Mouse (Mus musculus) embryo, embryonic 11 days (tissue): ENCODE measurements around the gene Carmil3.

ENCODE experiments used
- DNase-seq: peaks from one replicate; pipeline ENCODE4 v3.0.0-alpha.2; 2015

Carmil3 gene

DNA sequence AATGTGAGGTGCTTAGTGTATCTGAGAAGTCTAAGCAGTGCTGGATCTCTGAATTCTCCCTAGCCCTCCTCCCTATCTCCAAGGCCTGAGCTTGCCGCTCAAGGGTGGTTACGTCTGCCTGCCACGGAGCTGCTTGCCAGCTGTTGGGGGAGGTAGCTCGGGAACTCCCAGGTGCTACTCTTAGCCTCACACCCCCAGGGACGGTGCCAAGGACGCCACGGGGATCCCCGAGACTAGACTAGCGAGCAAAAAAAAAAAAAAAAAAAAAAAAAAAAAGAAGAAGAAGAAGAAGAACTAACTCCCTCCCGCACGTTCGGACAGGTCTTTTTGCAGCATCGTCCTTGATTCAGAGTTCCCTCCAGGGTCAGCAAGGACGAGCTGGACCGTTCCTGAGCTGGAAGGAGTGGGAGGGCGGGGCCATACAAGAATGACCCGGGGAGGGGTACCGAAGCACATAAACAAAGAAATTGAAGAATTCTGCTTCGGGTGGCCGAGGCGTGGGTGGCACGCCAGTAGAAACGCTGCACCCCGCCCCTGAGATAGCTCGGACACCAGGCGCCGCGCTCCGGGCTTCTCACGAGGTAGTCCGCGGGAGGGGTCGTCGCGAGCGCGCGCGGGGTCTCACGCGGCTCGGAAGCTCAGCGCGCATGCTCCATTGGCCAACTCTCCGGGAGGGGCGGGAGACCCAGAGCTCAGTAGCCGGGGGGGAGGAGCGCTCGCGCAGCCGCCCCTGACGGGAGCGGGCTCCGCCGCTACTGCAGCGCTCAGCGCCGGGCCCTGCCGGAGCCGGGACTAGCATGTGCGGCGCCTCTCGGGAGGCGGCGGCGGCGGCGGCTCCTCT is at the start of gene Carmil3:
Gene Carmil3 (plus strand): TSS at position 291 of the 841 bp plus-strand sequence.
- peak; percentile 93 for DNase-seq

- no peak for DNase-seq
Observed at GRCm38 (mm10) chr14:55457693-55458092, 32.8 kb upstream of the Carmil3 start.

DNA sequence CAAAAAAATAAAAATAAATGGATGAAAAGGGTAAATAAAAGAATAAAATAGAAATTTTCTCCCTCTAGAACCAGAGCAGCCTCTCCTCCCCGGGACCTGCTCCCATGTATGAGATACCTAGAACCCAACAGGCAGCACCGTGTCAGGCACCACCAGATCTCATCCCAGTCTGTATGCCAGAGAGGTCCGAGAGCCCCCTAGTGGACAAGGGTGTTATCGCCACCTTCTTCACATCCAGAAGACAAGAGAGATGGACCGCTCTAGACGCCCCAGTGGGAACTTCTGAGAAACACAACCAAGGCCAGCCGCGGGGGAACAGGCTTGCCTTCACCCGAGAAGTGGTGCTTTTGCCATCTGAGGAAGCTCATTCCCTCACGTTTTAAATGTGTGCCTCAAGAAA is 32.2 kb upstream of the Carmil3 start:
- peak; percentile 75 for DNase-seq

DNA sequence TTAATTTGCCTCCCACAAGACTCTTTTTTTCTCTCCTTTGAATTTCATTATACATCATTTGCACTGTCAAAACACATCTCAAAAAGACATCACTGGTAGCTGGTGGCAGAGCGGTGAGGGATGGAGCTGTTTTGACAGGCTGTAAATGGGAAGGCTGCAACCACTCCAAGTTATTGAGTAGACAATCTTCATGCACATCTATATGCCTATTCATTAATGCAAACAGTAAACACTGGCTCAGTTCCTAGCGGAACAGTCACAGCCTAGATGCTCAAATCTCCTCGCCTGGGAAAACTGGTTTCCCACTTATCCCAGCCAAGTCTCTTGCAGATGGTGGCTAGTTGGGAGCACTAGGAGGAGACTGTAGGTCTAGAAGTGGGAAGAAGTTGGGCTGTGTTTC is 31.7 kb upstream of the Carmil3 start:
- DNase-seq = no peak

- no peak for DNase-seq
Observed at GRCm38 (mm10) chr14:55459796-55460195, 30.7 kb upstream of the Carmil3 start.

DNA sequence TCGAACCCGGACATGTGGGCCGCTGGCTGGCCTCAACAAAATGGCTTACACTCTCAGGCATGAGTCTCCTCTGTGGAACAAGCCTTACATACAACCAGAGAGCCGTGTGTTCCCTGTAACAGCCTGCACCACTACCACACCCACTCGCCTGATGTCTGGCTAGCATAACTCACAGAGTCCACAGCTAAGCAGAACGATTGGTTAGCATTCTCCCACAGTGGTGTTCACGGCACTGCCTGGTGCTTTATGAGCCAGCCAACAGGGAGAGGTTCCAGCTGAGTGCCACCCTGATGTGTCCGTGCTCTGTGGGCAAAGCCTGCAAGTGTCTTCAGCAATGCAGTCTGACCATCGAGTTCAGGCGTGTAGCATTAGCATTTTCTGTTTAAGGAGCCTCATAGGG is 30.2 kb upstream of the Carmil3 start:
- DNase-seq = no peak

- no peak for DNase-seq
Observed at GRCm38 (mm10) chr14:55461757-55462156, 28.7 kb upstream of the Carmil3 start.

DNA sequence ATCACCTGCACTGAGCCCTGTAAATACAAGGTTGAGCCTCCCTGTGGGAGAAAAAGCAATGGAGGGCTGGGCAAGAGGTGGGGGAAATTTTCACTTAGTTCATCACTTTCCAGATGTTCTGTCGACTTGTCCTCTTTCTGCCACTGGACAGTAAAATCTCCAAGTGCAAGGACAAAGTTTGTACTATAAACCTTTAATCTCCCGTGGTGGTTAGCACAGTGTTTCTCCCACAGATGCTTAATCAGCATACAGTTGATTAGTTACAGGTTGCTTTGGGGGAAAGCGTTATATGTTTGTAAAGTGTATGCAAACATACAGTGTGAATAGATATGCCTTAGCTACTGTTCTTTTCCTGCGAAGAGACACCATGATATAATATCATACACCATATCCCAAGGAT is 24.0 kb upstream of the Carmil3 start:
- DNase-seq = no peak

GRCm38 (mm10) chr14:55467108-55467507 is 23.3 kb upstream of the Carmil3 start:
- no peak for DNase-seq

- no peak for DNase-seq
Observed at GRCm38 (mm10) chr14:55468301-55468741, 22.1 kb upstream of the Carmil3 start.

DNA sequence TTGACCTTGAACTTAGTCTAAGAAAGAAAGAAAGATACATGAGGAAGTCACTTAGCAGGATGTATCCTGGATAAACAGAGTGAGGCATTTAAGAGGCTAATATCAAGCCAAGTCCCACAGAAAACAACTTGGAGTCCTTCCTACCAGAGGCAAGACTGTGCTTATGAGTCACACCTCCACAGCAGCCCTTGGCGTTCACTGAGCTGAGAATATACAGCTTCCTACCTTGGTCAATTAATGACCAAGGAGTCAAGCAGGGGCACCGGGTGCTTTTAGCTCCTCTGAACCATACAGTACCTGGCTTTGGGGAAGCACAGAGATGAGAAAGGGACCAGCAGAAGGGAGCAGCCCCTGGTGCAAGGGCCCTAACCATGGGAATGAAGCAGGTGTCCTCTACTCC is 21.4 kb upstream of the Carmil3 start:
- no peak for DNase-seq

DNA sequence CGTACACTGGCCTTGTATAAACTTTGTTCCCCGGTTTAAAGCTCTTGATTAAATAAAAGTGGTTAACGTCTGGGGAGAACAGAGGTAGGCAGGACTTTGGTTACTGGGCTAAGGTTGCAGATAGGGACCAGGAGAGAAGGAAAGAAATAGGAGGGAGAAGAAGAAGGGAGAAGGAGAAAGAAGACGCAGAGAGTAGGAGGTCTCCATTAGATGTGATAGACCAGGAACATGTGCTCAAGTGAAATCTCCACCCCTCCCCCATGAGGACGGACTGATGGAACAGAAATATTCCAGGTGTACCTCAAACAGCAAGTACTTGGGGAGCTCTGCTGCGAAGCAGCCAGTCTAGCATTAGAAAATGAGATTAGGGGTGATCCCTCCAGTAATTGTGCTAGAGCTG is 20.6 kb upstream of the Carmil3 start:
- DNase-seq = no peak

DNA sequence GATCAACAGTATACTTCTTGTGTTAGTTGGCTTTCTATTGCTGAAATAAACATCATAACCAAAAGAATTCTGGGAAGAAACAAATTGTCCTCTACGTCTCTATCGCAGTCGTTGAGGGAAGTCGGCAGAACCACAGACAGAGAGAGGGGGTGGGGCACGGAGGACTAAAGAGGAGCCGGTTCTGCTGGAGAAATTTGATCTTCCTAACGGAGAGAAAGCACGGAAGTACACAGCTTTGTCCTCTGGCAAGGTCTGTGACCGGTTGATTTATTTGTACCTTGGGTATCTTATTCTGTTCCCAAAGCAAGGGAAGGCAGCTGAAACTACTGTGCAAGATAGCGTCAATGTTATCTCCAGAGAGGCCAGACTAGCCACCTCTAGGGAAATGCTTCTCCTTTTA is 19.6 kb upstream of the Carmil3 start:
- peak; percentile 47 for DNase-seq

- DNase-seq = no peak
Observed at GRCm38 (mm10) chr14:55475654-55476053, 14.8 kb upstream of the Carmil3 start.

DNA sequence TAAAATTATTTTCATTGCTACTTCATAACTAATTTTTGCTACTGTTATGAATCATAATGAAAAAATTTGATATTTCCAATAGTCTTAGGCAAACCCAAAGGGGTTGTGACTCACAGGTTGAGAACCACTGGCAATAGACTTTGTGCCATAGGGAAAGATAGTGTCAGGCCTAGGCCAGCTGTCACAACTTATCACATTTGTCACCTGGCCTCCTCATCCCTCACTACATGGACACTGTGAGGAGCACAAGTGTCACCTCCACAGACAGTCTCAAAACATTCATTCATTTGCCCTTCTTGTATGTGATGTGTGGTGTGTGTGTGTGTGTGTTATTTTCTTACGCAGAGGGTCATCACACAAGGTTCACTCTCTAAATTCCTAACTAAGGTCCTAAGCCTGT is 13.0 kb upstream of the Carmil3 start:
- no peak for DNase-seq

- DNase-seq = no peak
Observed at GRCm38 (mm10) chr14:55477829-55478228, 12.6 kb upstream of the Carmil3 start.

GRCm38 (mm10) chr14:55478651-55479599 is 11.5 kb upstream of the Carmil3 start, which contains the start of gene Dhrs4:
Dhrs4 (plus strand) TSS chr14:55478758.
- DNase-seq = peak; percentile 89

DNA sequence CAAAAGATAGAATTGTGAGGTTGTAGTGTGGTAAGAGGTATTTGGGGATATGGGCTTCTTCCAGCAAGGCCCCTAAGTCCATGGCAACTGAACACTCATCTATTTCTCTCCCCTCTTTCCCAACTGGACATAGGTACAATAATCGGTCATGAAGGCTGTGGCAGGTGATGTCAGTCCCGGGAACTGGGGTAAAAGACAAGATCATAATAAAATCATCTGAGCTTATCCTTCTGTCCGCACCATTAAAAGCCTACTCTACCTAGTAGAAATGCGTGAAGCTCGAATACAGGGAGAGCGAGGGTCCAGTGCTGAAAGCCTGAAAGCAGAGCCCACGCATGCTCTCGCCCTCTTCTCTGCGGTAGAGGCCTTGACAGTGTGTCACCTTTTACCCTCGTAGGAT is 10.8 kb upstream of the Carmil3 start:
- no peak for DNase-seq

DNA sequence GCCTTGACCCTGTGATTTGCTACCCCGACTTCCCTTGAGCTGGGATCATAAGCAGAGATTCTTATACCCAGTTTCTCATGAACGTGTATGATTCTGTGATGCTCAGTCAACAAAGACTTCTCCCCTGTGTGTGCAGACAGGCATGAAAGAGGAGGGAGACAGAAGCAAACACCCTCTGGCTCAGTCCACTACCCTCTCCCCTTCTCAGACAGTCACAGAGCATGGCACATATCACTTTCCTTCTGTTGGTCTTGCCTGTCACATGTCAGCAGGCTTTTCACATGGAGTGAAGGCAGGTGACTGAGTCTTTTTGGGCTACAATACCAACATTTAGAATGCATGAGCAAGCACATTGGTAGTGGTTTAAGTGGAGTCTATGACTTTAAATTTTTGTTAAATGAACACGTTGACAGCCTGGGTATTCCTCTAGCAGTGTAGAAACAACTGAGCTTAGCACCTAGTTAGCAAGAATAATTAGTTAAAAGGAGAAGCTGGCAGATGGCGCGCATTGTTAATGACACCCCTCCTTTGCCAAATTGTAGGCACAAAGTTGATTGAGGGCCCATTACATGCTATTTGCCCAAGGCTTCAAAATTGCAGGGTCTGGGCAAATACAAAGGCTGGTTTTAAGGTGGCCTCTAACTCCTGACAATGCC is 5.9 kb upstream of the Carmil3 start:
- no peak for DNase-seq

GRCm38 (mm10) chr14:55486836-55487235 is 3.6 kb upstream of the Carmil3 start:
- no peak for DNase-seq

DNA sequence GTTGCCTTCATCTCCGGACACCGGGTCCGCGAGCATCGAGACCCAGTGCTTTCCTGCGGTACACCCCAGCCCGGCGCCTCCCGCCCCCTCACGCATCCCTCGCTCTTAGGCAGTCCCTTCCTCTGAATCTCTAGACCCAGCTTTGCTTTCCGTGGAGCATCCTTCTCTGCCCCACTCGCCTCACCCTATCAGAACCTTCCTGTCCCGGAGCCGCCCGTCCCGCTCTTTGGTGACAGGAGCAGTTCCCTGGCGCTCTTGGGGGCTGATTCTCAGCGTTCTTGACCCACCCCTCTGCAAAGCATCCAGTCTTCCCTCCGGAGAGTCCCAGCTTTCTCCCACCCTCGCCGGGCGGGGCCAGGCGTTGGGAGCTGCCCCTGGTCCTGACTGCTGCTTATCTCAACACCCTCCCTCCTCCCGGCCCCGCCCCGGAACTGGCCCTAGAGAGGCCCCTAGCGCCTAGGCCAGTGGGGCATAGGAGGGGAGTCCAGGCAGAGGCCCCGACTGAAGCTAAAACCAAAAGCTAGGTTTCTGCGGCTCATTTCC is 911 bp downstream of the Carmil3 start:
- peak; percentile 87 for DNase-seq

DNA sequence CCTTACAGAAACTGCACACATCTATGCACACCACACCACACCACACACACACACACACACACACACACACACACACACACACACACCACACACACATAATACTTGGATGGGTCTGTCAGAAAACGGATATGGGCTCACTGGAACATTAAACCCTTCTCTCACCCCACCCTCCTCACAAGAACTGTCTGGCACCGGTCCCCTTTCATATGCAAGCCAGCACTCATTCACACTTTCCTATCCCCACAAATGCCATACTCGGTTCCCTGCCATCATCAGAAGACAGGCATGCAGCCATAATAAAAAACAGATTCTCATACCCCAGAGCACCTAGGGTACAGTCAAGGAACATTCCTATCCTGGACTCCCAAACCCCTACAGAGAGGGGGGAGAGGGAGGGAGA is 1.7 kb downstream of the Carmil3 start:
- no peak for DNase-seq
